Mouse (Mus musculus): ENCODE measurements at regions not wholly inside any gene's neighbourhood (a gene's known extent, or its start where the extent isn't known, plus 50 kb on each side); places are given as distances from the start of the nearest gene placed in this dataset.

DNA sequence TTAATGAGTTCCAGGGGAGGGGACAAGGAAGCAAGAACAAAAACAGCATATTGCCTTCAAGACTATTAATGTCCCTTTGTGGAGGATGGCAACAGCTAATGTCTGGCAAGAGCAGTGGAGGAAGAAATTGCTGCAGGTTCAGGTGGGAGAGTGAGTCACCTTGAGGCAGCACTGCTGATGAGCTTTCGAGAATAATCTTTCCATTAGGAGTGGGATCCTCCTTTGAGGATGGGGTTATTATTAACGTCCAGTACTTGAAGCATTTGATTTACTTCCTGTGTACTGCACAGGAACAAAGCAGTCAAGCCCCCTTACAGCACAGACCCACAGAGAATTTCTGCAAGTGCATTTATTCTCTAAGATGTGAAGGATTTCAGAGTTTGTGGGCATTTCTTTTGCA is 671.2 kb upstream of the Stxbp6 start:
- no peak for DNase-seq (ENCODE audit: low spot score in 2 of 2)

DNA sequence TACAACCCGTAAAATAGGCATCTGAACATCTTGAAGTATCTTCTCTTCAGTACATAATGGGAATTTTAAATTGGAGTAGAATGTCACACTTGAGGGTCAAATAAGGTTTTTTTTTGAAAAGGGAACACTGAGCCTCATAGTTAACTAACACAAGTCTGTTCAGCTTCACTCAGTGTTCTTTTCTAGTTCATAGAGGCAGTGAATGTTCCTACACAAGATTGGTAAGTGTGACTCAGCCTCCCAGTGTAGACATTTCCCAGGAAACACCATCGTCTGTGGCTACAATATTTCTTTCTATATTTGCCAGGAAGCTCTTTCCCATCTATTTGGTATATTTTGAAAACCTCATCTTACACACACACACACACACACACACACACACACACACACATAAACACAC is 670.1 kb upstream of the Stxbp6 start:
- DNase-seq (ENCODE audit: low spot score in 2 of 2), result no peak

DNA sequence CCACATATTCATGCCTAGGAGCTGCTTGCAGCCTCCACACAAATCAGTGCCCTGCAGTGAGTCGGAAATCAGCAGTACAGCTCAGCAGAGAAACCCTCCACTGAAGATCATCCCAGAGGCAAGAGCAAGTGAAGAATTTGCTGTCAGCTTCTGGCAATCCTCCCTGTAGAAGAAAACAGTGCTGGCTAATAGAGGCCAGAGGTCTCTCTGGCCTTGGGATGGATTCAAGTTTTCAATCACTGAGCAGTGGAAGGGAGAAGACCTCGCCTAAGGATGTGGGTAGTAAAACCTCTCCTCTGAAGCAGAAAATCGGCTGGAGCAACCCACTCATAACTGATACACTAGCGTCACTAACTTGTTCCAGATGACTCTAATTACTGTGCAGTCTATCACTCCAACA is 659.2 kb upstream of the Stxbp6 start:
- no peak for DNase-seq (ENCODE audit: low spot score in 2 of 2)

DNA sequence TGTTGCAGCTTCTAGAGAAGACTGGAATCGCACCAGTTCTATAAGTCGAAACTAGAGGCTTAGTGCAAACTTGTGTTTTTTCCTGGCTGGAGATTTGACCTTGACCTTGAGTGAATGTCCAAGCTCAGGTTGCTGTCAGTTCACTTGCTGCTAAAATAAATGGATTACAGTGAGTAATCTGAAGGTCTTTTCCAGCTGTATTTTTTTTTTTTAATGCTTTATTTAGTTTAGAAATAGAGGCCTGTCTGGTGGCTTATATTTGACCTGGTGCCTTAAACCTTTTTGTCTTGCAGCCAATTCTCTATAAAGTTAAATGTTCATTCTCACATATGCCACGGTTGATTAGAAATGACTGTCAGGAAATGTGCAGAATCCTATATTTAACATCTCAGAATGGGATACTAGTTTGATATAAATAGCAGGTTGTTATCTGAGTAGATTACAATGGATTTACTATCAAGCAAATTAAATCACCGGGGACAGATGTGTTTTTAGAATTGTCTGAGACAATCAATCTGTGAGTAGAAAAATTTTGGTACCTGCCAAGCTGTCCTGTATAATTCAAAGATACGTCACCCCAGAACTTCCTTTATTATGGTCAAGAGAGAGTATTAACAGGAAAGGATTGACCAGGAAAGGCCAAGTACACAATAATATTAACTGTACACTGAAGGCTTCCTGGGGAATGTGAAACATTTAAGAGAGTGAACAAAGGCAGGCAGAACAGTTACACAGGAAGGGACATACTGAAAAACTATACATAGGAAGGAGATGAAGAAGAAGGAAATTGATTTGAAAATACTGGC is 650.3 kb upstream of the Stxbp6 start:
- DNase-seq (ENCODE audit: low spot score in 2 of 2), result no peak

DNA sequence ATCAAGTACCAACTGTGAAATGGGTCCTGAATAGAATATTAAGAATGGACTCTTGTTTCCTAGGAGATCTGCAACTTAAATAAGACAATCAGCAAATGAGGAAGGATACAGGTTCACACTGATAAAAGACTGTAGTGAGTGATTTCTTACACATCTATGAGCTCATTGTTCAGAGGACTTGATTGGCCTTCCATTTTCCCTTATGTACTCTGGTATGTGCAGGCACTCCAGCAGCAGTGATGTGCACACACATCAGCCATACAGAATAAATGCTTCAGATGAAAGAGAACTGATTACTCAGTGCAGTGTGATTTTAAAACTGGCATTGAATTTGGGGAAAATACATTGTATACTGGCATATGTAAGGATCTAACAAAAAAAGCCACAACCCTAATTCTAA is 636.8 kb upstream of the Stxbp6 start:
- DNase-seq (ENCODE audit: low spot score in 2 of 2), result no peak

DNA sequence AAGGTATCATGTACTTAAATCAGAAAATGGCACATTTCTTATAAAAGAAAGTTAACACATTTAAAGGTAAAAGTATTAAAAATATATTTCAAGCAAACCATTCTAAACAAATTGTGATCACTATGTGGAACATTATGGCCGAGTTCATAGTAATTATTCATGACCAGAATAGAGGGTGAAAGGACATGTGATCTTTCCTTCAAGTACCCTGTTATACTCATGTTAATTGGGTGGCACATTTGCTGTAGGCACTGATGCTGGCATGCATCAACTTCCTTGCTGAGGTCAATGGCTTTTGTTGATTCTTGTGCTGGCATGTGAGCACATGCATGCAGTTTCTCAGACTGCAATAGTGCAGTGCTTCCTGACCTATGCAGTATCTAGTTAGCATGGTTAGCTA is 636.3 kb upstream of the Stxbp6 start:
- no peak for DNase-seq (ENCODE audit: low spot score in 2 of 2)

DNA sequence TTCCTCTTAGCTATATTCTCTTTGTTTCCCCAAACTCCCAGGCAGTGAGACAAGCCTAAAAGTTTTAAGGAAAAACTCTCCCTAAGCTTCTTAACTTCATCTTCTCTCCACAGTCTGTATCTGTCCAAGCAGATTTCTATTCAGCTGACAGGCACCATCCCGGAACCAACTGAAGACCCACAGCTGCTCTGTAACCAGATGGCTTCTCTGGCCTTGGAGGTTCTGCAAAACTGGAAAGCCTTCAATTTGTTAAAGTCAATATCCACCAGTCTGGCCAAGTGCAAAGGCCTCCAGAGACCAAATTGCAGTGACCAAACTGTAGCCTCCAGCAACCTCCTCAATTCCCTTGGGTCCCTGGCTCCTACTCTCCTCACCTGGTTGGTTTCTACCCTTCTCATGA is 614.8 kb upstream of the Stxbp6 start:
- DNase-seq (ENCODE audit: low spot score in 2 of 2), result no peak

DNA sequence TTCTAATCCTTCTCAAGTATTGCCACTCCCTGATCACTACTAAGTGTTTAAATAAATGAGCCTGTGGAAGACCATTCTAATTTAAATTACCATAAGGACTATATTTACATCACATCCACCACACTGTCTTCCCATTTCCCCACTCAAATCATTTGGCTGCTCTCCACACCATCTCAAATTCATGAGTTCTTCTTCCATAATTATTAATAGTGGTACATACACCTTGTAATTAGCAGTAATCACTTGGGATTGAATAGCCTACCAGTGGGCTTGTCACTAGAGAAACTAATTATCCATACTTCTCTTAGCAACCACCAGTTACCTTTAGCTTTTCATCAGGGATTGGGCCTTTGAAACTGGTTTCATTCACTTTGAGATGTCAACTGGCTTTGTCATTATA is 612.3 kb upstream of the Stxbp6 start:
- no peak for DNase-seq (ENCODE audit: low spot score in 2 of 2)

DNA sequence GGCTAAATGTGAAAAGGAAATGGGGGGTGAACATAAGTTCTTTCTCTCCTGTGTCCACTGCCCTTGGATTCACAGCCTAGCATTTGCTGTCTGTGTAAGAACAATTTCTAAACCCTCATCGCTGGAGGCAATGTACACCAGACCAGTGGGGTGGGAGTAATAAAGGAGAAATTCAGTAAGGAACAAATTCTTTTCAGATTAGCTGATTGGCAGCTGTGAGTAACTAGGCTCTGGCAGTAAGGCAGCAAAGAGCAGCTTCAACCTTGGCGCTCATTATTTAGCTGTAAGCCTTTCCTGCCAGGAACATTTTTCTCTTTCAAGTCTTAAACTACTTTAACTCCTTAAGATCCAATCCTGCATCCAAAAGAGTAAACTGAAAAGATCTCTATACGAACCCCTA is 597.9 kb upstream of the Stxbp6 start:
- DNase-seq (ENCODE audit: low spot score in 2 of 2), result peak in 1 of 2 experiments; percentile 1

DNA sequence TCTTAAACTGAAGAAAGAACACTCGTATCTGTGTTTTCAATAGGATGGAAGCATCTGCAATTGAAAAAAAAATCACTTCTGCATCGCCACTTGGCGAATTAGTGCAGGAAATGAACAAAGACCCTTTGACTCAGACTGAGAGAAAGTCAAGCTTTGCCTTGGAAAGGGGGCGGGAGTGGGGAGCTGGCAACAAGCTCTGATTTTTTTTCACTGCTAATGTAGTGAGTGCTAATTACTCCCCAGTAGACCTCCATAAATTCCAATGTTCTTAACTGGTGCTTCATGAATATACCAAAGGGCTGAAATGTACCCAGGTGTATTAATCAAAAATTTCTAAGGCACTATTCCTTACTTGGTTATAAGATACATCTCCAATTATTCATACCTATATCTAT is 597.0 kb upstream of the Stxbp6 start:
- DNase-seq (ENCODE audit: low spot score in 2 of 2), result peak in 1 of 2 experiments; percentile 3

DNA sequence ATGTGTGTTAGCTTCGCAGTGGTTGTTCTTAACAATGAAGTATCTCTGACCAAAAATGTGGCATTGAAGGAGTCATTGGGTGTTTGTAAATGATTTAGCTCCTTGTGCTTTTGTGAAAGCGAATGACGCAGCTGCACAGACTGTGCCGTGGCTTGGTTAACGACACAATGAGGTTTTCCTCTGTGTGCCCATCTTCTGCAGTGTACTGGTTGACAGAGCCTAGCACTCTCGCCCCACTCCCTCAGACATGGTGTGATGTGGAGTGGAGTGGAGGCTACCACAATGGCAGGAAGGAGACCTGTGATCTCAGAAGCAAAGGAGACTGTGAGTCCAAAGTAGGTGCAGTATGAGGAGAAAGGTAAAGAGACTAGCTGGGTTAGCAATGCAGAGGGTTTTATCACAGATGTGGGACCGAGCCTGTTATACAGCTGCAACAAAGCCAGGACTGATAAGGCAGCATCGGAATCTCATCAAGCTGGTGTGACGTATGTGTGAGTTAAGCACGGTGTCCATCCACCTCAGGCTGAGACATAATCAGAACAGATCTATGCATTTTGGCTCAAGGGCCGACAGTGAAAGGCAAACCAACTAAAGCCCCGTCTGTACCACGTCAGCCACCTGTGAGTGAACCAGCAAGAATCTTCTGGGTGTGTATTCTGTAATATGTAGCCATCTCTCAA is 596.5 kb upstream of the Stxbp6 start:
- DNase-seq (ENCODE audit: low spot score in 2 of 2), result no peak

DNA sequence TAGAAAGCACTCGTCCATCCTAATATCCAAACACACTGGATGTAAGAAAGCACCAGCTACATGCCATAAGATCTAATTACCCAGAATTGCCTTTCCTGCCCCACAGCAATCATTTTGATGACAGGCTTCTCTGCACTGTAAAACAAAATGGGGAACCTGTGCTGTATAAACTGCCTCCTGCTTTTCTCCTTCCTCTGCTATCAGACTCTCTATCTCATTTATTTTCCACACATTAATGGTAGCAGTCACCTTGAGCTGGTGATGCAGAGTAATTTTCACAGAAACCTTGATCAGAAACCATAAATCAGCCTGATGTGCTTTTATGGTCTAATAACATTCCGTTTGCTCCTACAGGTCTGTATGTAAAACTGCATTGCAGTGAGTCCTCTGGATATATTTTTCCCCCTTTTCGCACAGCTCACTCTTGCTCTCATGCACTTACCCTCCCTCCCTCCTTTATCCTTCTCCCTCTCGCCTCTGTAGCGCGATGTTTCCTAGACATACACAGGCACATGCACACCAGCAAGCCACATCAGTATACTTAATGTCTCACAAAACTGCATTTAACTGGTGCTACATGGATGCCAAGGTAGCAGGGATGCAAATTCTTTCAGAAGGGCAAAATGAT is 595.9 kb upstream of the Stxbp6 start:
- DNase-seq (ENCODE audit: low spot score in 2 of 2), result no peak

DNA sequence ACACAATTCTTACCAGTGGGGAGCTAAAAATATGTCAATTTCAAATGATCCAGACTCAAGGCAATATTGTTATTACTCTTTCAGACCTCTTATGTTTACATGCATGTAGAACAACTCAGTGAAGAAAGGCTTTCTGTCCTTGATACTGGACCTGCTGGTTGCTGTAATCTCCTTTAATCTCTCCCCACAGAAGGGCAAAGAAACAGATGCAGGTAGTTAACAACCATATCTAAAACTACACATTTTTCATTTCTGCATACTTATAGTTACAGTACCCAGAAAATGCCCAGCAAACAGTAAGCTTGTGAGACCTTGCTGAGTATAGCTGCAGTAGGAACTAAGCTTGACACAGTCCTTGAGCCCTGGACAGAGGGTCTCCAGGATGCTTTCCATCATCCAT is 585.1 kb upstream of the Stxbp6 start:
- DNase-seq (ENCODE audit: low spot score in 2 of 2), result no peak

DNA sequence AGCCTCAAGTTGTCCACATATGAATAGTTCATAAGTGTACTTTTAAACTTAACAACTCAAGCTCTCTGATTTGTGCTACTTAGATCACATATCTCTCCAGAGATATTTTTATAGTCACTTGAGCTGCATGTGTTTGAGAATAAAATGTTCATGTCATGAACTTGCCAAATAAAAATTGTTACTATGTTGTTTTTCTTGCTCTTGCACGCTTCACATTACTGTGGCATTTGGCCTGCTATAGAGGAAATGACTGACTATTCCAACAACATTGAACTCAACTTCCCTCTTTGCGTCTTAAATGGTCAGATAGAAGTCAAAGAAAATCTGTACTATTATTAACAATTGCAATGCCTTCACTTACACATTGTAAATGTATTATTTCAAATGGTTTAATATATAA is 582.1 kb upstream of the Stxbp6 start:
- DNase-seq (ENCODE audit: low spot score in 2 of 2), result no peak

DNA sequence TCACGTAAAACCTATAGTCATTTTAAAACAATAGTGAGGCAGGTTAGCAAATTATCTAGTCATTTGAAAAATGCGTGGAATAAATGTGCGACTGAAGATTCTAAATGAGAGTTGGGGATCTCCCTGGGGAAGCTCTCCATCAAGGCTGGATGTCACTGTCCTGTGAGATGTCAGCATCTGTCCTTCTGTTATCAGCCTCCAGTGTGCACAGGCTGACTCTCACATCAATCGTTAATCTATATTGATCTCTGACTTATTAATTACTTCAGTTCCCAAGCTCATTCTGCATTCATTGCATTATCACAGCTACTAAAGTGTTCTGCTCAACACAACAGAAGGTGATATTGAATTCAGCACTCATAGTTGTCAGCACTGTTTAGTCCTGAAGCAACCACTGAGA is 574.1 kb upstream of the Stxbp6 start:
- DNase-seq (ENCODE audit: low spot score in 2 of 2), result no peak

DNA sequence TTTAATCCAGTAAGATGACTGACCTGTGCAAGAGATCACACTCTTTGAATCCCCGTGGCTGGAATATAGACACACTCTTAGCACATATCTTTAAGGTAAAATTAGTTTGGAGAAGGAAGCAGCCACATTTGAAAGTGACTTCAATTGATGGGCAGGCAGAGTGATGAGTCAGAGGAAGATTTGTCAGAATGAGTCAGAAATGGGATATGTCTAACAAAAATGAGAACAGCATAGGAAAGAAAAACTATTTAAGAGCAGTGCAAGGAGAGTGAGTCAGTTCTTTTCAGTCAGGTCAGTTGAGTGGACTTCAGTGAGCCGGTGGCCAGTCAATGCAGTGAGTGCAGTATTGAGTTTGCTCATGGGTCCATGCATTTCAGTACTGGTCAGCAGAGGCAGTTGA is 569.7 kb upstream of the Stxbp6 start:
- DNase-seq (ENCODE audit: low spot score in 2 of 2), result no peak

DNA sequence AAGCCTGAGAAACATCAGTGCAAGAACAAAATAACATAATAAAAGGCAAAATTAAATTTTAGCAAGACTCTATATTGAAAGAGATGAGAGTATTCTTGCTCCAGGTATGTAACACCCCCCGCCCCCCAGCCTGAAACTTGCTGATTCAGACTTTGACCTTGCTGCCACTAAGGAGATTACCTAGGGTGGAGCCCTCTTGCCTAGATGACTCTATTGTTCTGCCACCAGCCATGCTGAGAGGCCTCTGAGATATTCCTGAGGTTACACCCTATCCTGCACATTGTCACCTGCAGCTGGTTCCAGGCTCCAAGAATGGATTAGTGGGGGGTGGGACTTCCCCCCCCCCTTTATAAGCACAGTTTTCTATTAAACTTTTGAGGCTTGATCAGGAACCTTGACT is 548.3 kb upstream of the Stxbp6 start:
- no peak for DNase-seq (ENCODE audit: low spot score in 2 of 2)

DNA sequence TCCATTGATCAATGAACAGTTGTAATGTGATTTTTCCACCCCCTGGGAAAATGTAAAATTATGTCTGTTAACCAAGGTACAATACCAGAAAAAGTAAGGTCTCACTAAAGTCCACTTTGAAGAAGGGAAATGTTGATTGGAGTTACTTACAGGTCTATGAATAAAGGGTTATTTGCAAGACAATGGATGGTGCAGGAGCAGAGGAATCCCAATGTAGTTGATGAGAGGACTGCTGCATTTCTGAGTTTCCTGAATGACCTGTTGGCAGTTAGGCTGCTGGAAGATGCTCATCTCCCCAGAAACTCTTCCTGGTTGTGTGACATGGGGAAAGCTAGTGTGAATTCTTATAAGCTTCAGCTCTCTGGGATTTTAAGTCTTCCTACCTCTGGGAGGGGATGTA is 545.5 kb upstream of the Stxbp6 start:
- no peak for DNase-seq (ENCODE audit: low spot score in 2 of 2)

DNA sequence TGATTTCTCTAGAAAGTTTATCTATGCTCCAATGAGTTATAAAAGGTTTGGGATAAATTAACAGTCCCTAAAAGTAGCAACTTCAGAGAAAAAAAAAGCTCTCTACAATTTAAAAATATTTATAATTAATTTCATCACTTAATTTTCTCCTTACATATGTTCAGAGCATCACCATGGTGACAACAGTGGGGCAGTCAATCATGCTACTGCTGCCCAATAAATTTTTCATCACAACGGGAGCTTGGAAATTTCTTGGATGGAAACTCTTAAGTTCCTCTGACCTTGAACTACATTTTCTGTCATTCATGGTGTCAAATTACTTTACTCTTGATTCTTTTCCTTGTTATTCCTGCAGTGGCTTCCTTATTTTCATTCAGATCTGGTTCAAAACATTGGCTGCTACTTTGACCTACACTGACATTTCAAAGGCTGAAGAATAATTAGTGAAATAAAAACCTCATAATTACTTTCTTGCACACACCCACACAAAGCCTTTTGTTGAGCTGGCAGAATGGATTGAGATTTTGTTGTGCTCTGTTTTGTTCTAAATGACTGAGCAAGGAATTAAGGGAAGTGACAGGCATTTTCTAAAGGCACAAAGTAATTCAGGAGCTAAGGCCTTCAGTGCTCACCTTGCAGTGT is 540.1 kb upstream of the Stxbp6 start:
- DNase-seq (ENCODE audit: low spot score in 2 of 2), result no peak

DNA sequence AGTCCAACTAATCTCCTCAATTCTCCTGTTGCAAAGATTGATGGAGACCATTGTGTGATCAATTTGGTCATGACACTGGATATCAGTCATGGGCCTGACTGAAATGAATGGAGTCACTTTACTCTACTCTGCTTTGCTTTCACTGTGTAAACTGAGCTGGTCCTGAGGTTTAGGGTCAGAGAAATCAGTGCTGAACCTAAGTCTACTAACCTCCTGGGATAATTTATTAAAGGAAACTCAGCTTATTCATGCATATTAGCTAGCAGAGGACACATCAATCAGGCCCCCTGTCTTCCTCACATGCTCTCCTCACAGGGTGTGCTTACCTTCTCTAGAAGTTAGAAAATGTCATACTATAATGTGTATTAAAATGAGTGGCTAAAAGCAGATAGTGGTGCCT is 539.6 kb upstream of the Stxbp6 start:
- no peak for DNase-seq (ENCODE audit: low spot score in 2 of 2)

DNA sequence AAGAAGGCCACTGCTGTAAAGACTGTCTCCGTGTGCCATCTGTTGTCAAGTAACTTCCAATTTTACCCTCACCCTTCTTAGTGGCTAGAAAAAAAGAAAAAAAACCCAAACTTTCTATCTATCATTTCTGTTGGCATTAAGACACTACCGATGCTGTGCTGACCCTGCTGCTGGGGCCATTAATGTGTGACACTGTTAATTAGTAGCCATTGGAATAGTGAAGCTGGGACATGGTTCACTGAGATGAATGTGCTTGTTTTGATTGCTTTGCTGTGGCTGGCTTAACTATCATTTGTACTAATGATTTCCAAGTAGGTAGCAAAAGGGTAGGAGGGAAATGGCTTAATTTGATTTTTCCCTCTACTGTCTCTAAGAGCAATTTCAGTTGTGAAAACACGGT is 524.9 kb upstream of the Stxbp6 start:
- DNase-seq (ENCODE audit: low spot score in 2 of 2), result no peak

DNA sequence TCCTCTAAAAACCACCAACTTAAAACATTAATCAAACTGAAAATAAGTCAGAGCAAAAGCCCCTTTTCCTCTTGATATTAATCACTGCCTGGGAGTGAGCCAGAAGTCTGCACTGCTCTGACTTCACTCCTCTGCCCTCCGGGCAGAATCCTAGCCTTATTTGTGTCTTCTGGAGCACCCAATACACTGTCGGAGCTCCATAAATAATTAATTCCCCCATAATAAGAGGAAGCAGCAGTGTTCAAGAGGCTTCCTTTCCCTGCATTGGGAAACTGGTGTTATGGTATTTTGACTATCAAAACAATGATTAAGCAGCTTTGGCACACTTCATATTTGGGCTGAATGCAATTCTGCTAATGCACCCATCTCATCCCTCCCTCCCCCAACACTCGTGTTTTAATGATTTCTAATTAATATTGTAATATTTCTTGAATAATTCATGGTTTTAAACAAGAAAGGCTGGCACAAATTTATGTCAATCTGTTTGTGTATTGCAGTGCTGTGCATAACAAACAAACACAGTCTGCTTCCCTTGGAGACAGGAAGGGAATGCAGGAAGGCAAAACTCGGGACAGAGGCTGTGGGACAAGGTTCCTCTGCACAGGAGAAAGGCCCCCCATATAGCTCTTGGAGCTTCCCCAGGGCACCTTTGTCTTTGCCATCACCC is 523.5 kb upstream of the Stxbp6 start:
- DNase-seq (ENCODE audit: low spot score in 2 of 2), result no peak

Measured in frontal cortex, postnatal 36 days (tissue).